In the genomic region with DNA sequence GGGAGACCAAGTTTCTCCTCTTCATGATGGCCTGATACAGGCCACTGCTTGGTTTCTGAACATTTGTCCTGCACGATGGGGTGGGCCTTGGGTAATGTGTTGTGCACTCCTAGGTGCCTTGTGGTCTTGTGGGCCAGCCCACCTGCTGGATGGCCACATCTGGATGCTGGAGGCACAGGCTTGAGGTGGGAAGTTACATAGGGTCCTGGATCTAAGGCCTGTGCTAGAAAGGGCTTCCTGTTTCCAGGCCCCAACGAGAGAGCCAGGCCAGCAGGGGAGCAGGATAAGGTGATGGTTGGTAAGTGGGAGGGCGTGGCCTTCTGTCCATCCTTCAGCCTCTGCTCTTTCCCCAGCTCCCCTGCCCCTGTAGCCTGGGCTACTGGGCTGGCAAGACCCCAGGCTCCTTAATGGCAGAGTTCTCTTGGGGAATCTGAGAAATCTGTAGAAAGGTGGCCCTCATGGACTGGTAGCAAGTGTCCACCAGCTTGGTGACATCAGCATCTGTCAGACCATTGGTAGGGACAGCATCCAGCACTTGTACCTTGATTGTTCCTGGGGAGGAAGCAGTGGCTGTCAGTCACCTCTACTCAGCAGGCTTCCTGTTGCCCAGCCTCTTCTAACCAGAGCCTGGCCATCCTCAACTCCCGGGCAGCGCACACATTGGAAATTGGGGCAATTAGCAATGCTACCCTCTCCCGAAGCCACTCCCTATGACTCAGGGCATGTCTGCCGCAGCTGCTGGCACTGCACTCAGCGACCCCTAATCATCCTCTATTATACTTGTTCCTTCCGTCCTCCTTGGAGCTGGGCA, we compare ENCODE assay signal across 19 mouse cellular contexts. TPM values are rescaled to one million over a fixed set of nuclear protein-coding genes. Genes with fewer than 3 reads are reported as not detected.
DNase-seq lines count a peak whose midpoint lies in the region; ATAC-seq lines count a peak whose summit lies in the region.
"Had no signal": no experiment of that assay in that cellular context is flagged by ENCODE, and none has a peak within 500 bp of the region (broad histone marks: within the 10 kb centered on the region; RNA-seq: fewer than 3 reads in every experiment).

No protein-coding gene starts in this region.

- WGBS in liver, embryonic 13.5 days (ENCODE audit: insufficient replicate concordance), result 54% methylated on average over 9 of the region's 9 CpGs

- no peak overlapping the region for H3K9ac ChIP-seq in liver, embryonic 13.5 days
- H3K9ac ChIP-seq: embryonic facial prominence, embryonic 12.5 days; neural tube, embryonic 12.5 days; stomach, embryonic 15.5 days had no signal

- no peak overlapping the region for H3K4me2 ChIP-seq in liver, embryonic 13.5 days
- H3K4me2 ChIP-seq: embryonic facial prominence, embryonic 12.5 days; neural tube, embryonic 12.5 days; stomach, embryonic 15.5 days had no signal

- peaks cover 39% of the 10 kb centered on the region for H3K4me1 ChIP-seq in liver, embryonic 13.5 days (replicated peaks)
- H3K4me1 ChIP-seq: neural tube, embryonic 12.5 days had no signal

- H3K36me3 ChIP-seq in liver, embryonic 13.5 days, result peaks cover 36% of the 10 kb centered on the region
- H3K36me3 ChIP-seq: neural tube, embryonic 12.5 days had no signal

- peak; percentile 9; the same call in 1 of the 2 replicates for ATAC-seq in liver, embryonic 13.5 days (ENCODE audit: low read depth)
- ATAC-seq: midbrain, embryonic 16.5 days had no signal

- intact Hi-C loops in heart, postnatal 36 days (cut with DNase I), result no loop called here

- DNase-seq in adrenal gland, adult (ENCODE audit: inconsistent age in 2 of 2, low spot score in 1 of 2), result peak; percentile 23 to 57
- DNase-seq in adrenal gland, postnatal 10 days, result no peak
- DNase-seq in heart, postnatal 4 days, result peak; percentile 24
- DNase-seq in heart, postnatal 36 days, result no peak
- no peak for DNase-seq in liver, embryonic 13.5 days
- no peak for DNase-seq in liver
- peak; percentile 21 for DNase-seq in lung, postnatal 36 days
- DNase-seq in cerebellum, adult 9-10 months, result no peak

- no peaks in the 10 kb centered on the region for H3K9me3 ChIP-seq in liver, embryonic 13.5 days (replicated peaks)
- H3K9me3 ChIP-seq: embryonic facial prominence, embryonic 12.5 days; forebrain, embryonic 10.5 days; neural tube, embryonic 12.5 days; stomach, embryonic 15.5 days had no signal

- H3K27ac ChIP-seq in liver, embryonic 13.5 days, result no peak overlapping the region
- H3K27ac ChIP-seq: embryonic facial prominence, embryonic 12.5 days; forebrain, embryonic 10.5 days; neural tube, embryonic 12.5 days; stomach, embryonic 15.5 days had no signal

- H3K4me3 ChIP-seq in liver, embryonic 13.5 days (replicated peaks), result no peak overlapping the region
- H3K4me3 ChIP-seq: embryonic facial prominence, embryonic 12.5 days; forebrain, embryonic 10.5 days; neural tube, embryonic 12.5 days; stomach, embryonic 15.5 days had no signal

- H3K27me3 ChIP-seq in liver, embryonic 13.5 days, result no peaks in the 10 kb centered on the region
- H3K27me3 ChIP-seq: embryonic facial prominence, embryonic 12.5 days; neural tube, embryonic 12.5 days; stomach, embryonic 15.5 days had no signal

RNA-seq across cellular contexts. Expression of gene Gm20532, which starts 7.0 kb away (rescaled TPM):
- total RNA-seq in adrenal gland, postnatal 10 days (2021), result not detected
- not detected for total RNA-seq in heart, postnatal 4 days (2021)
- total RNA-seq in heart, postnatal 36 days (2021), result not detected
- not detected in 2 replicates for polyA plus RNA-seq in liver, embryonic 13.5 days (2015; fragmentation: Nextera tagmentation; extraction: Ambion mirVana)
- total RNA-seq: adrenal gland, adult 8-10 months; gastrocnemius, postnatal 4 days; left cerebral cortex, adult 18-20 months; megakaryocyte progenitor cell, adult 5-6 weeks had no signal
- polyA plus RNA-seq: embryonic facial prominence, embryonic 12.5 days; forebrain, embryonic 10.5 days; frontal cortex, adult 2 months; limb, embryonic 11.5 days; midbrain, embryonic 16.5 days; neural tube, embryonic 12.5 days; stomach, embryonic 15.5 days had no signal

RNA-seq across cellular contexts. Expression of gene Agpat2, which starts 10.8 kb away (rescaled TPM):
- 100 to 1,000 TPM; 333 to 433 TPM for total RNA-seq in adrenal gland, postnatal 10 days (2021)
- 10 to 100 TPM; 23.9 to 25.4 TPM for total RNA-seq in heart, postnatal 4 days (2021)
- total RNA-seq in heart, postnatal 36 days (2021), result 10 to 100 TPM; 69.1 to 71.6 TPM
- 30.9 and 32.7 TPM in 2 replicates for polyA plus RNA-seq in liver, embryonic 13.5 days (2015; fragmentation: Nextera tagmentation; extraction: Ambion mirVana)

RNA-seq across cellular contexts. Expression of gene Egfl7, which starts 13.6 kb away (rescaled TPM):
- 100 to 1,000 TPM; 210 to 304 TPM for total RNA-seq in adrenal gland, postnatal 10 days (2021)
- 100 to 1,000 TPM; 317 to 343 TPM for total RNA-seq in heart, postnatal 4 days (2021)
- total RNA-seq in heart, postnatal 36 days (2021), result 100 to 1,000 TPM; 146 to 183 TPM
- polyA plus RNA-seq in liver, embryonic 13.5 days (2015; fragmentation: Nextera tagmentation; extraction: Ambion mirVana), result 69.4 and 79.4 TPM in 2 replicates

RNA-seq across cellular contexts. Expression of gene Fam69b, which starts 34.8 kb away (rescaled TPM):
- total RNA-seq in adrenal gland, postnatal 10 days (2021), result 10 to 100 TPM in 1 of 2 experiments, 1 to 10 TPM in 1; 9.1 to 17.1 TPM
- total RNA-seq in heart, postnatal 4 days (2021), result 1 to 10 TPM; 6.1 to 7.0 TPM
- 10 to 100 TPM; 26.4 to 28.3 TPM for total RNA-seq in heart, postnatal 36 days (2021)
- polyA plus RNA-seq in liver, embryonic 13.5 days (2015; fragmentation: Nextera tagmentation; extraction: Ambion mirVana), result 2.1 and 2.3 TPM in 2 replicates

Comparison
In these comparisons a context has a peak if more than half of its experiments do, and no peak if none do; other contexts are left out.
1. DNase-seq: peak in adrenal gland, adult (2 of 2), heart, postnatal 4 days (single experiment) and lung, postnatal 36 days (single experiment); none in adrenal gland, postnatal 10 days (single experiment), heart, postnatal 36 days (0 of 2), liver, embryonic 13.5 days (single experiment), liver (single experiment) and cerebellum, adult 9-10 months (single experiment).
2. RNA of gene Agpat2, which starts 10.8 kb away (total RNA-seq): 333 to 433 TPM in adrenal gland, postnatal 10 days; 69.1 to 71.6 TPM in heart, postnatal 36 days and 23.9 to 25.4 TPM in heart, postnatal 4 days; every median in the first group is over 4 times any median in the second.